Mouse (Mus musculus): ENCODE measurements around the gene Fam187a.

- TF ChIP-seq CTCF (IDR thresholded peaks at IDR 0.05; ENCODE audit: low read depth) = no peak
- TF ChIP-seq EP300 (IDR thresholded peaks at IDR 0.05; ENCODE audit: low read depth) = no peak
Observed at GRCm38 (mm10) chr11:102858951-102859350, 26.0 kb upstream of the Fam187a start.

All from heart, postnatal 0 days (tissue).